Mouse (Mus musculus) monocyte, adult 2 months (primary cell): ENCODE data around the gene Prmt9.

Experiments
- DNase-seq, 2 experiments: peaks; one replicate each; pipeline ENCODE4 v3.0.0; 2022; ENCODE audit warnings: low spot score in 2 of 2, low read depth in 1 of 2

The Prmt9 gene

GRCm38 (mm10) chr8:77549121-77549706 lies at the start of gene Prmt9:
TSS of gene Prmt9 (plus strand) at chr8:77549397.
- peak; percentile 69 to 83 for DNase-seq

GRCm38 (mm10) chr8:77500264-77500663 lies 48.9 kb upstream of the Prmt9 start:
- no peak for DNase-seq

GRCm38 (mm10) chr8:77501131-77501530 lies 48.1 kb upstream of the Prmt9 start:
- DNase-seq, result no peak

GRCm38 (mm10) chr8:77502547-77502946 lies 46.6 kb upstream of the Prmt9 start:
- no peak for DNase-seq

- no peak for DNase-seq
These were observed 42.7 kb upstream of the Prmt9 start for GRCm38 (mm10) chr8:77506539-77506938.

GRCm38 (mm10) chr8:77507510-77508035 lies 41.6 kb upstream of the Prmt9 start:
- no peak for DNase-seq

- no peak for DNase-seq
These were observed 40.2 kb upstream of the Prmt9 start for GRCm38 (mm10) chr8:77509044-77509443.

GRCm38 (mm10) chr8:77510426-77510825 lies 38.8 kb upstream of the Prmt9 start:
- no peak for DNase-seq

GRCm38 (mm10) chr8:77511750-77512493 lies 37.3 kb upstream of the Prmt9 start:
- no peak for DNase-seq

GRCm38 (mm10) chr8:77515201-77515600 lies 34.0 kb upstream of the Prmt9 start:
- DNase-seq, result no peak

GRCm38 (mm10) chr8:77515786-77516185 lies 33.4 kb upstream of the Prmt9 start:
- no peak for DNase-seq

GRCm38 (mm10) chr8:77516845-77517244 lies 32.4 kb upstream of the Prmt9 start:
- DNase-seq, result no peak

GRCm38 (mm10) chr8:77517301-77518200 lies 31.6 kb upstream of the Prmt9 start, which contains the start of gene Arhgap10:
TSS of gene Arhgap10 (minus strand) at chr8:77517953.
- peak; percentile 9 to 19 for DNase-seq

- no peak for DNase-seq
These were observed 30.7 kb upstream of the Prmt9 start for GRCm38 (mm10) chr8:77518201-77519115.

- DNase-seq, result no peak
These were observed 28.6 kb upstream of the Prmt9 start for GRCm38 (mm10) chr8:77520601-77521000.

- DNase-seq, result no peak
These were observed 28.0 kb upstream of the Prmt9 start for GRCm38 (mm10) chr8:77521028-77521785.

GRCm38 (mm10) chr8:77522984-77523383 lies 26.2 kb upstream of the Prmt9 start:
- DNase-seq, result no peak

GRCm38 (mm10) chr8:77524018-77524615 lies 25.1 kb upstream of the Prmt9 start:
- no peak for DNase-seq

- no peak for DNase-seq
These were observed 24.3 kb upstream of the Prmt9 start for GRCm38 (mm10) chr8:77524906-77525305.
